Mouse (Mus musculus) kidney, embryonic 15.5 days (tissue): Measurements from ENCODE around the gene Vwf. TPM values are rescaled to one million over a fixed set of nuclear protein-coding genes. Genes with fewer than 3 reads are reported as not detected.

Experiments used
- ATAC-seq: fragments of 200-750 bp; cut with Nextera tagmentation; replicated peaks from 2 replicates; pipeline ENCODE4 v1.8.0; 2017; ENCODE audit warnings: moderate TSS enrichment; ENCODE audit not compliant: low FRiP score
- H3K27ac ChIP-seq: fragments of 300-500 bp; sonication (generic); 2 replicates; pipeline ENCODE4 v1.5.1; 2015; ENCODE audit warnings: mild to moderate bottlenecking, inconsistent platforms
- H3K27me3 ChIP-seq: fragments of 300-500 bp; sonication (generic); 2 replicates; pipeline ENCODE4 v1.6.1; 2015; ENCODE audit warnings: inconsistent platforms
- H3K36me3 ChIP-seq: fragments of 300-500 bp; sonication (generic); 2 replicates; pipeline ENCODE4 v1.6.1; 2015; ENCODE audit warnings: inconsistent platforms
- H3K4me1 ChIP-seq: fragments of 300-500 bp; sonication (generic); 2 replicates; pipeline ENCODE4 v1.6.1; 2015; ENCODE audit warnings: inconsistent platforms
- H3K4me2 ChIP-seq: fragments of 300-500 bp; sonication (generic); 2 replicates; pipeline ENCODE4 v1.6.1; 2015; ENCODE audit warnings: moderate library complexity, mild to moderate bottlenecking, inconsistent platforms
- H3K4me3 ChIP-seq: fragments of 300-500 bp; sonication (generic); replicated peaks from 2 replicates; pipeline ENCODE4 v1.5.1; 2015; ENCODE audit warnings: mild to moderate bottlenecking, inconsistent platforms
- H3K9ac ChIP-seq: fragments of 300-500 bp; sonication (generic); 2 replicates; pipeline ENCODE4 v1.6.1; 2015; ENCODE audit warnings: mild to moderate bottlenecking, inconsistent platforms
- H3K9me3 ChIP-seq: fragments of 300-500 bp; sonication (generic); replicated peaks from 2 replicates; pipeline ENCODE4 v1.6.1; 2016; ENCODE audit warnings: inconsistent platforms
- WGBS: fragments of 180-500 bp; shearing (Covaris S2); methylation state at CpG from one replicate; pipeline ENCODE4 v1.1.7; 2015; ENCODE audit warnings: mixed read lengths; 5-methylcytosine and 5-hydroxymethylcytosine counted together
- polyA plus RNA-seq: library from polyadenylated mRNA; unstranded; fragments of >200 nt; fragmentation: Nextera tagmentation; extraction: Ambion mirVana; gene quantifications from 2 replicates; pipeline ENCODE4 v1.2.1, GENCODE M21; 2015

Vwf gene
- polyA plus RNA-seq, 1 experiment from 2014 or later, result 6.6 TPM

DNA sequence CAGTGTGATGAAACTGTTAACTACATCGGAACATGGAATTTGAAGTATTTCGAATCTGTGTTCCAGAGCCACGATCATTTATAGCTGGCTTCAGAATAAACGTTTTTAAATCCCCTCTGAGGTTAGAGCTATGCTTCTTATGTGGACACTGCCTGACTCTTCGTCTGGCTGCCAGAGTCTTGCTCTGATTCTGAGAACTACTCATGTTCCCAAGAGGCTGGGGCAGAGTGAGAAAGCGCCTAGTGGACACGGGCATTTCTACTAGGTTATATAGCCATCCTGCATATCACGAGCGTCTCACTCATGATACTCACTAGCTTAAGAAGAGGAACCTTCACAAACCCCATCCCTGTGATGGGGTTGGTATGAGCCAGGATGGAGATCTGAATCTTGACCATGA lies 30.7 kb downstream of the Vwf start:
- WGBS, result 74% methylated on average over 9 of the region's 9 CpGs
- no peaks in the 10 kb centered on the region for H3K36me3 ChIP-seq
- ATAC-seq, result no peak
- no peak overlapping the region for H3K27ac ChIP-seq
- H3K4me2 ChIP-seq, result no peak overlapping the region
- peaks cover 19% of the 10 kb centered on the region for H3K4me1 ChIP-seq
- no peaks in the 10 kb centered on the region for H3K9me3 ChIP-seq
- no peaks in the 10 kb centered on the region for H3K27me3 ChIP-seq
- H3K9ac ChIP-seq, result no peak overlapping the region
- H3K4me3 ChIP-seq, result no peak overlapping the region

GRCm38 (mm10) chr6:125577882-125578646 lies 31.5 kb downstream of the Vwf start:
- Histone ChIP-seq H3K4me3 (no peak overlapping the region), H3K4me2 (no peak overlapping the region), H3K9me3 (no peaks in the 10 kb centered on the region), H3K4me1 (peaks cover 11% of the 10 kb centered on the region), H3K27me3 (no peaks in the 10 kb centered on the region), H3K36me3 (no peaks in the 10 kb centered on the region), H3K9ac (no peak overlapping the region), H3K27ac (no peak overlapping the region)
- WGBS, result 64% methylated on average over 11 of the region's 11 CpGs
- ATAC-seq, result no peak

GRCm38 (mm10) chr6:125578647-125579011 lies 32.1 kb downstream of the Vwf start:
- Histone ChIP-seq H3K9ac (no peak overlapping the region), H3K27me3 (no peaks in the 10 kb centered on the region), H3K27ac (no peak overlapping the region), H3K4me1 (peaks cover 6% of the 10 kb centered on the region), H3K4me3 (no peak overlapping the region), H3K36me3 (no peaks in the 10 kb centered on the region), H3K4me2 (no peak overlapping the region), H3K9me3 (no peaks in the 10 kb centered on the region)
- WGBS, result 88% methylated on average over 7 of the region's 7 CpGs
- no peak for ATAC-seq

DNA sequence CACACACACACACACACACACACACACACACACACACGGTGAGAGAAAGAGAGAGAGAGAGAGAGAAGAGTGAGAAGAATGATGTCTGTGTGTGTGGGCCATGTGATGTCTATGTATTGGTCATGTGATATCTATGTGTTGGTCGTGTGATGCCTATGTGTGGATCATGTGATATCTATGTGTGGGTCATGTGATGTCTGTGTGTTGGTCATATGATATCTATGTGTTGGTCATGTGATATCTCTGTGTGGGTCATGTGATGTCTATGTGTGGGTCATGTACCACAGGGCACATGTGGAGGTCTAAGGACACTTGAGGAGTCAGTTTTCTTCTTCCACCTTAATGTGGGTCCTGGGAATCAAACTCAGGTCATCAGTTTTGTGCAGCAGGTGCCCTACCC lies 33.3 kb downstream of the Vwf start:
- WGBS, result 94% methylated on average over 2 of the region's 2 CpGs
- H3K27ac ChIP-seq, result no peak overlapping the region
- no peaks in the 10 kb centered on the region for H3K27me3 ChIP-seq
- no peak overlapping the region for H3K4me3 ChIP-seq
- no peak for ATAC-seq
- H3K9ac ChIP-seq, result no peak overlapping the region
- H3K4me1 ChIP-seq, result no peaks in the 10 kb centered on the region
- no peaks in the 10 kb centered on the region for H3K9me3 ChIP-seq
- H3K36me3 ChIP-seq, result no peaks in the 10 kb centered on the region
- H3K4me2 ChIP-seq, result no peak overlapping the region

GRCm38 (mm10) chr6:125583666-125584065 lies 37.1 kb downstream of the Vwf start:
- H3K4me3 ChIP-seq, result no peak overlapping the region
- H3K27me3 ChIP-seq, result no peaks in the 10 kb centered on the region
- H3K36me3 ChIP-seq, result no peaks in the 10 kb centered on the region
- no peak overlapping the region for H3K9ac ChIP-seq
- 70% methylated on average over 6 of the region's 6 CpGs for WGBS
- no peak overlapping the region for H3K27ac ChIP-seq
- no peaks in the 10 kb centered on the region for H3K9me3 ChIP-seq
- no peak for ATAC-seq
- no peak overlapping the region for H3K4me2 ChIP-seq
- H3K4me1 ChIP-seq, result peaks cover 12% of the 10 kb centered on the region

GRCm38 (mm10) chr6:125584266-125584665 lies 37.7 kb downstream of the Vwf start:
- peaks cover 12% of the 10 kb centered on the region for H3K4me1 ChIP-seq
- no peak overlapping the region for H3K9ac ChIP-seq
- H3K4me2 ChIP-seq, result no peak overlapping the region
- H3K4me3 ChIP-seq, result no peak overlapping the region
- no peaks in the 10 kb centered on the region for H3K36me3 ChIP-seq
- no peaks in the 10 kb centered on the region for H3K27me3 ChIP-seq
- no peak for ATAC-seq
- 96% methylated on average over 15 of the region's 15 CpGs for WGBS
- H3K9me3 ChIP-seq, result no peaks in the 10 kb centered on the region
- H3K27ac ChIP-seq, result no peak overlapping the region

DNA sequence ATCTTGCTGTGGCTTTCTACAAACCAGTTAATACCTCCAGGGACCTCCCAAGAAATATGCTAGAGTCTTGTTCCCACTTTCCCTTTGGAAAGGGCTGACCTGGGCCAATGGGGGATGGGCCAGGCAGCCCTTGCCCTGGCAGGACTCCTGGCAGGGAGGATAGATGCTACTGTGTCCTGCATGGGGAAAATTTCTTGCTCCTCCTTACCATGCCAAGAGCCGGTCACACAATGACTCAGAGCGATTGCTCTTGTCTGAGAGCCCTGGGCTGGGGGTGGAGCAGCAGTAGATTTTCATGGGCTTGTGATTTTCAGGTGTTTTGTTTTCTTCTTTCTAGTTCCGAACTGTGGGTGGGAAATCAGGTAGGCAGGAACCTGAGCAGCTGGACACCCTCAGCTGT lies 39.0 kb downstream of the Vwf start:
- Histone ChIP-seq H3K9me3 (no peaks in the 10 kb centered on the region), H3K27ac (peak overlapping the region; percentile 25; the same call in 1 of the 2 replicates), H3K9ac (no peak overlapping the region), H3K27me3 (no peaks in the 10 kb centered on the region), H3K36me3 (no peaks in the 10 kb centered on the region), H3K4me2 (no peak overlapping the region), H3K4me3 (no peak overlapping the region), H3K4me1 (peaks cover 15% of the 10 kb centered on the region)
- WGBS, result 31% methylated on average over 3 of the region's 3 CpGs
- ATAC-seq, result no peak

DNA sequence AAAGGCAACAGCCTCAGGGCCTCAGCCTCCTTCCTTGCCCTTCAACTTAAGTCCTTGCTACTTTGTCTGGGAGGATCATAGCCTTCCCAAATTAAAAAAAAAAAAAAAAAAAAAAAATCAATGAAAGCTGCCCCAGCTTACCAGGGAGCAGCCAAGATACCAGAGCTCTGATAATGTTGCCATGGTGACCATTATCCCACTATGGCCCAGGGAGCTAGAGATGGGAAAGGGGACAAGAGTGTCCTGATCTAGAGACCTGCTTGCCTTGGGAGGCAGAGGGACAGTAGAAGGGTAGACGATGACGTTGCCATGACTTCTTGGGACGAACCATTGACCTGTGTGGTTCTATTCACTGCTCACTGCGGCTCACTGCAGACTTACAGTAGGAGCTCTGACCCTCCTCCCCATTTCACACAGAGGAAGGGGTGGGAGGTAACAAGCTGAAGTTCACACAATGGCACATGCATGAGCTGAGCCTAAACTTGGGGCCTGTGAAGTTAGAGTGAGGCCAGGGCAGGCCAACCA lies 39.5 kb downstream of the Vwf start:
- WGBS, result 67% methylated on average over 4 of the region's 4 CpGs
- Histone ChIP-seq H3K4me1 (peaks cover 20% of the 10 kb centered on the region), H3K27me3 (peaks cover 3% of the 10 kb centered on the region; the same call in 1 of the 2 replicates), H3K4me2 (no peak overlapping the region), H3K4me3 (no peak overlapping the region), H3K9me3 (no peaks in the 10 kb centered on the region), H3K36me3 (no peaks in the 10 kb centered on the region), H3K27ac (0 out of 2 replicates have a peak overlapping the region, but pooled peaks have one; percentile 25), H3K9ac (no peak overlapping the region)
- no peak for ATAC-seq

- Histone ChIP-seq H3K9ac (no peak overlapping the region), H3K4me2 (no peak overlapping the region), H3K4me1 (peaks cover 29% of the 10 kb centered on the region), H3K27ac (no peak overlapping the region), H3K36me3 (no peaks in the 10 kb centered on the region), H3K9me3 (no peaks in the 10 kb centered on the region), H3K27me3 (peaks cover 12% of the 10 kb centered on the region; the same call in 1 of the 2 replicates), H3K4me3 (no peak overlapping the region)
- WGBS, result 91% methylated on average over 12 of the region's 12 CpGs
- ATAC-seq, result no peak
Observed at GRCm38 (mm10) chr6:125588241-125588640, 41.7 kb downstream of the Vwf start.

DNA sequence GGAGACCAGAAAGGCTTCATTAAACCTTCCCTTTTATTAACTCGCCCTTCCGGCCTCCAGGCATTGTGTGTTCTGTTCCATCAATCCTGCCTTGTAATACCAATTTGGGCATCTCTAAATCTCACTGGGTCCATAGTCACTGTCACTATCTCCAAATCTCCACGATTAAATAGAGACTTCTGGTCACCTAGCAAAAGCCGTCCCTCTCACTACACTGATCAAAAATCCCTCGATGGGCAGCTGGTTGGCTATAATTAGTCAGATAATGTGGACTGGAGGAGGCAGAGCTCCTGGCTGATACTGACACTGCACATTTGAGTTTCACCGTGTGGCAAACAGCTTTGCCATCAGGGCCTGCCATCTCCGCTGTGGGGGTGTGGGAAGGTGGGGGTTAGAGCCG lies 42.5 kb downstream of the Vwf start:
- H3K9me3 ChIP-seq, result no peaks in the 10 kb centered on the region
- WGBS, result 72% methylated on average over 8 of the region's 8 CpGs
- ATAC-seq, result no peak

DNA sequence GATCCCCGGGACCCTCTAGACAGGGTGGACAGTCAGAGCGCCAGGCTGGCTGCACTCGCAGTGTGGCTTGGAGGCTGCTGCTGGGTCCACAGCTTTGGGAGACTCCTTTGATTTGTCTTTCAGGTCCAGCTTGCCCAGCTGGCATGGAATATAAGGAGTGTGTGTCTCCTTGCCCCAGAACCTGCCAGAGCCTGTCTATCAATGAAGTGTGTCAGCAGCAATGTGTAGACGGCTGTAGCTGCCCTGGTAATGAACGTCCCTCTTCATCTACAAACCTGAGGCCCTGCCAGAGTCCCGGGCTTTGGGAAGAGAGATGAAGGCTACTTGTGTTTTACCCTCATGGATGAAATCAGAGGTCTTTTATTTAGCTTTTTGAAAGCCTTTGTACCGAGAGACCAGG lies 43.5 kb downstream of the Vwf start:
- Histone ChIP-seq H3K27ac (no peak overlapping the region), H3K36me3 (no peaks in the 10 kb centered on the region), H3K9me3 (no peaks in the 10 kb centered on the region), H3K27me3 (peaks cover 15% of the 10 kb centered on the region; the same call in 1 of the 2 replicates), H3K4me1 (peaks cover 29% of the 10 kb centered on the region), H3K4me3 (no peak overlapping the region), H3K9ac (no peak overlapping the region), H3K4me2 (no peak overlapping the region)
- WGBS, result 78% methylated on average over 7 of the region's 7 CpGs
- ATAC-seq, result no peak

More for the DNA sequence above, 42.5 kb downstream of the Vwf start:
- Histone ChIP-seq H3K4me2 (no peak overlapping the region), H3K9ac (no peak overlapping the region), H3K4me3 (no peak overlapping the region), H3K27ac (no peak overlapping the region), H3K4me1 (peaks cover 29% of the 10 kb centered on the region), H3K27me3 (peaks cover 15% of the 10 kb centered on the region; the same call in 1 of the 2 replicates), H3K36me3 (no peaks in the 10 kb centered on the region)

- Histone ChIP-seq H3K27me3 (peaks cover 15% of the 10 kb centered on the region; the same call in 1 of the 2 replicates), H3K36me3 (no peaks in the 10 kb centered on the region), H3K4me1 (peaks cover 27% of the 10 kb centered on the region), H3K9me3 (no peaks in the 10 kb centered on the region), H3K27ac (no peak overlapping the region), H3K4me2 (no peak overlapping the region), H3K9ac (no peak overlapping the region), H3K4me3 (no peak overlapping the region)
- ATAC-seq, result 0 out of 2 replicates have a peak, but pooled peaks have one; percentile 15
- 23% methylated on average over 8 of the region's 8 CpGs for WGBS
Observed at GRCm38 (mm10) chr6:125590471-125590870, 43.9 kb downstream of the Vwf start.
